Mouse (Mus musculus): ENCODE results near the gene Aldh1b1.

Aldh1b1 gene

GRCm38 (mm10) chr4:45826275-45827040 lies 27.6 kb downstream of the Aldh1b1 start, which contains the start of gene Igfbpl1:
TSS of gene Igfbpl1 (minus strand) at chr4:45826923.
- DNase-seq (ENCODE audit: low spot score), result no peak

- DNase-seq (ENCODE audit: low spot score), result no peak
Measured at GRCm38 (mm10) chr4:45829907-45830759, 31.3 kb downstream of the Aldh1b1 start.

GRCm38 (mm10) chr4:45831996-45832395 lies 33.2 kb downstream of the Aldh1b1 start:
- DNase-seq (ENCODE audit: low spot score), result no peak

GRCm38 (mm10) chr4:45833461-45833860 lies 34.6 kb downstream of the Aldh1b1 start:
- DNase-seq (ENCODE audit: low spot score), result no peak

- peak; percentile 18 for DNase-seq (ENCODE audit: low spot score)
Measured at GRCm38 (mm10) chr4:45844355-45844754, 45.5 kb downstream of the Aldh1b1 start.

DNA sequence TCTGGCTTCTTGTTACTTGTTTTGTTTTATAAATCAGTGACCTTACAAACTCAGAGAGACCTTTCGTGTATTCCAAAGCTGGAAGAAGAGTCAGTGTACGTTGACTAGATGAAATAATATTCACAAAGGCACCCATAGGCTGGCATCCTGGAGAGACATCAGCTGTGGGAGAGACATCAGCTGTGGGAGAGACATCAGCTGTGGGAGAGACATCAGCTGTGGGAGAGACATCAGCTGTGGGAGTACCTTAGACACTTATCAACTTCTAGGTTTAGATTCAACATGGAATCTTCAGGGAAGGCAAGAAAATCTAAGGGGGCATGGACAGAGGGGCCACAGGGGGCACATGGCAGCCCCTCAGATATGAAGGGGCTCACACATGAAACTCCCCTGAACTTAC lies 47.4 kb downstream of the Aldh1b1 start:
- DNase-seq (ENCODE audit: low spot score), result no peak

- DNase-seq (ENCODE audit: low spot score), result no peak
Measured at GRCm38 (mm10) chr4:45848109-45848824, 49.4 kb downstream of the Aldh1b1 start, which contains the start of gene Stra6l. TSS of gene Stra6l (plus strand) at chr4:45848664.

DNA sequence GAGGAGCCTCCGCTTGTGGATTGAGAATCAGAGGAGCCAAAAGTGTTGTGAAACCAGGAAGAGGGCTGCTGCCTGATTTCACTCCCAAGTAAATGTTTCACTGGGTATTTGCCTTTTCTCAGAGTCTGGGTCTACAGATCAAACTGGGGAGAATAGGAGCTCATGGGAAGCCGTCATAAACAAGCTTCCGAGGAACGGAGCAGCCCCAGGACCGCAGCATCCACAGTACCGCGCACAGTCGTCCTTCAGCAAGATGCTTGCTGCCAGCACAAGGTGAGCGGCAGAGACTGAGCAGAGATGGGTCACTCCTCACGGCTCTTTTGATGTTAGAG lies 50.0 kb downstream of the Aldh1b1 start:
- no peak for DNase-seq (ENCODE audit: low spot score)

DNA sequence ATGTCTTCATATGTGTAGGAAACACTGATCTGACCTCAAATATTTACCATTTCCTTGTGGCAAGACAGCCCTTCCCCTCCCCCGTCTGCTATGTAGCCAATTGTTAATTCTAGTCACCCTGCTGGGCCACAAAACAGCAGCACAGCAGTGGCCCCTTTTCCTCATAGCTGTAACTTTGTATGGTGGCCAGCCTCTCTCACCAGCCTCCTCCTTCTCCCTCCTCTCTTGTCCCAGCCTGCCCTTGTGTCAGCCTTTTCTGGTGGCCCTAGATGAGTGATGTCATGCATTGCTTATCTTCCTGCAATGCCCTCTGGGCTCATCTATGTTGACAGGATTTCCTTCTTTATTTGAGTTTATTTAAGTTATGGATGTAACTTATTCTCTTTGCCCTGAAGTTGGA lies 50.6 kb downstream of the Aldh1b1 start:
- DNase-seq (ENCODE audit: low spot score), result no peak

GRCm38 (mm10) chr4:45851640-45852051 lies 52.8 kb downstream of the Aldh1b1 start:
- DNase-seq (ENCODE audit: low spot score), result no peak

- no peak for DNase-seq (ENCODE audit: low spot score)
Measured at GRCm38 (mm10) chr4:45853496-45854246, 54.8 kb downstream of the Aldh1b1 start.
